Mouse (Mus musculus) thymus, postnatal 10 days (tissue): ENCODE data around the gene Art4.

Experiments
- DNase-seq, 2 experiments: peaks; one replicate each; pipeline ENCODE4 v3.0.0; 2021; ENCODE audit warnings: low spot score in 2 of 2

The Art4 gene

DNA sequence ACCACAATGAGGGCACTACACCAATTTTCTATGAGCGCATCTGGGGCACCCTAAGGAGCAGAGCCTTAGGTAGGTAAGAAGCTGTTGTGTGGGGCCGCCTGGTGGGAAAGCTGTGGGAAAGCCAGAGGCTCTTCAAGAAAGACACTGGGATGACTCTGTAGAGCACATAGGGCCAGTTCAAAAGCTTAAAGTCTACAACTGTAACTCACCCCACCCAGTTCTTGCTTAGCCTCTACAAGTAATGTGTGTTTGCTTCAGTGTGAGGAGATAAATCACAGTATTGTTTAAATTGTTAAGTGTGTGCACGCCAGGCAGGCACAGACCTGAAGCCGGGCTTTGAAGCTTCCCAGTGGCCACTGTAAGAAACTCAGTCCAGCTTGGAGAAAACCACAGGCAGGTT, 8.6 kb upstream of the Art4 start:
- DNase-seq: no peak

DNA sequence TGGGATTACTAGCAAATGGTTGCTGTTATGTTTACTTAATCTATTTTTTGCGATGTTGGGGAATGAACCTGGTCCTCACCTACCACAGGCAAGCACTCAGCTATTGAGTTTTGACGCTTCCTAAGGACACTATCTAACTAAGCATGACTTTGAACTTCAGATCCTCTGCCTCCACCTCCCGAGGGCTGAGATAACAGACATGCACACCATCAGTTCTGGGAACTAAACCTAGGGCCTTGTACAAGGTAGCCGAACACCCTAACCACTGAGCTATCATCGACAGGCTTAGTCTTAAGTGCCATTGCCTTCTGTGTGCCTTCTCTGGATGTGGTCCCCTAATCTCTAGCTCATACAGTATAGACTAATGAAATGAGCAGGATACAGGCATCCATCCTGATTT, 7.8 kb upstream of the Art4 start:
- DNase-seq: no peak

DNA sequence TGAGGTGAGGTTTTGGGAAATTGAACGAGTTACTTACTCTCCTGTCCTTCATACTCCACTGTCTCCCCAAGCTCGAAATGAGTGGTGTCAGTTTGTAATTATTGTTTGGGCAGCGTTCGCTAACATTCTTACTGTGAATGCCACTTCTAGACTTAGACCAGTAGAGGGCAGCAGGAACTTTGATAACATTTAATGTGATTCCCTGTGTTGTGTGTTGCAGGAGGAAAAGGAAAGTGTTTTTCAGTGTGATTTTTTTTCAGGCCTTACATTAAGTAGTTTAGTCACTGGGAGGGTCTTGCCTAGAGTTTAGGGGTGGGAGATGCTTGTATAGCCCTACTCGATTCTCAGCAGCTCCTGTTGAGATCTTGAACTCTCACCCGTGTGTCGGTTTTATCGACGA, 3.5 kb upstream of the Art4 start:
- DNase-seq: peak in 1 of 2 experiments; percentile 53

DNA sequence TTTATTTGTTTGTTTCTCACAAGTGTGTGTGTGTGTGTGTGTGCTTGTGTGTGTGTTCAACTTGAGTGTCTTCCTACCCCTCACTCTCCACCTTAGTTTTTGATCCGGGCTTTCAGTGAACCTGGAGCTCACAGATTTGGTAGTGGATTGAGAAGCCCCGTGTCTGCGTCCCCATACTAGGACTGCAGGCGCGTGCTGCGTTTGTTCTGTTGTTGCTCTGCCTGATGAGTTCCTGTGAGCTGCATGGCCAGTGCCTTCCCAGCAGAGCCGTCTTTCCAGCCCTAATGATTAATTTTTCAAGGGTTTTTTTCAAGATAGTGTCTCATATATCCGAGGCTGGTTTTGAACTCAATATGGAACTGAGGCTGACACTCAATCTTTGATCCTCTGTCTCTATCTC, 887 bp upstream of the Art4 start:
- no peak for DNase-seq

DNA sequence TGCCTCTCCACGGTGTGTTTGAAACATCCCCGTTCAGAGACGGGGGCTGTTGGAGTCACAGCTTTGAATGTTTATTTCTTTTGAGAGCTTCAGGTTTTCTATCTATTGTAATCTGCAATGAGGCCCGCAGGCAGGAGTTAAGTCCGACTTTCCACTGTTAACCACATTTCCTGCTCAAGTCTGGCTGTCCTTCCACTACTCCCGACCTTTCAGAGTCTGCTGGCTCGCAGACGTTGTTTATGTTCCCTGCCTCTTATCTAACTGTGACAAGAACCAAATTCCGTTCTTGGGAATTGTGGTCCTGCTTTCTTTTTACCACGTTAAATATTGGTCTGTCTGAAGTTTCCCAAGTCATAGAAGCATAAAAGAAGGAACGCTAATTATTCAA, 334 bp upstream of the Art4 start:
- DNase-seq: no peak

DNA sequence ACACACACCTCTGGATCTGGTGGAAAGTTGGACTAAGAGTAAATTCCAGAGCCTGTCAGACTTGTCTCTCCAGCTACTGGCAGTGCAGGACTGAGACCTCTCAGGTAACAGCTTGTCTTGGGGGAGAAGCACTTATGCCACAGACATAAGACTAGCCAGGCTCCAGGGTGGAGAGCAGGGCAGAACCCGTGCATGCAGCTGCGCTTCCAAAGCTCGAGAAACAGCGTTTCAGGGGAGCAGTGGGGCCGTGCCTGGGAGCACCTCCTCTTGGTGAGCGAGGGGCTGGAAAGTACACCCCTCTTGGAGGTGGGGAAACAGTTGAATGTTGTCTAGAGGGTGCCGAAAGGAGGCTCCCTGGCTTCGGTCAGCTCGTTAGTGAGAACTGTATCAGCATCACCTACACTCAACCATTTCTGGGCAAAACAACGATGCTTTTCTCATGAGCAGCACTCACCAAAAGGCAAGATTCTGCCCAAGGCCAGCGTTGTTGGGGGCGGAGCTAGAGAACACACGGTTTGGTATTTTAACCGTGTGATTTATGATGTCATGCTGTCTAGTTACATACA, 1.4 kb downstream of the Art4 start:
- peak; percentile 50 to 58 for DNase-seq

DNA sequence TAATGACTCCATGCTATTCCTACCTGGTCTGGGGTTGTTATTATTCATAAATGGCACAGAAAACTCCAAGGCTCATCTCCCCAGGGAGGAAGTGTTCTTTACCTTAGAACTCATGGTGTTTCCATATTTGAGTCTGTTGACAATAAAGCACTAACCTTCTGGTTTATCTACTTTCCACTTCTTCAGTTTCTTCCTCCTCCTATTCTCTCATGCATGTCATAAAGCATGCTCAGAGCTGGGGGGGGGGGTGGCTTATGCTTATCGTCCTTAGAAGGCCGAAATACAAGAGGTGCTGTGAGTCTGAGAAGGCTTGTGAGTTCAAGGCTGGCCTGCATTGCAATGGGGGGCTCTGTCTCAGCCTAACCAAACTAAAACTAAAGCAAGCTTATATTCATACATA, 2.4 kb downstream of the Art4 start:
- DNase-seq: no peak

DNA sequence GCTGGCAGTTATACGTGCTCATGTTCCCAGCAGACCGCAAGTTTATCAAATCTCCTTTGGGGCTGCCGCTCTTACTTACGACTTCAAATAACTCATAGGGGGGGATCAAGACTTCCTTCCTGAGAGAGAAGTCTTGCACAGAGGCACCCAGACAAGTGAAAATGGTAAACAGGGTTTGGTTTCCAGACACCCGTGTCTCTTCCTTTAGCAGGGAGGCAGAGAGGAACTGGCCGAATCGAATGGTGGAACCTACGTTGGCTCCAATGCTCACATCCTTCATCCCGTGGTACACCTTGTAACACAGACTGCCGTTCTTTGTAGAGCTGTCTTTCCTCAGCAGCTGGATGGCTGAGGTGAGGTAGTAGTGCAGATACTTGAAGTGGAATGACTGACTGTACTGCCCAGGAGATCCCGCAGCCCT, 3.2 kb downstream of the Art4 start:
- peak; percentile 66 to 71 for DNase-seq

DNA sequence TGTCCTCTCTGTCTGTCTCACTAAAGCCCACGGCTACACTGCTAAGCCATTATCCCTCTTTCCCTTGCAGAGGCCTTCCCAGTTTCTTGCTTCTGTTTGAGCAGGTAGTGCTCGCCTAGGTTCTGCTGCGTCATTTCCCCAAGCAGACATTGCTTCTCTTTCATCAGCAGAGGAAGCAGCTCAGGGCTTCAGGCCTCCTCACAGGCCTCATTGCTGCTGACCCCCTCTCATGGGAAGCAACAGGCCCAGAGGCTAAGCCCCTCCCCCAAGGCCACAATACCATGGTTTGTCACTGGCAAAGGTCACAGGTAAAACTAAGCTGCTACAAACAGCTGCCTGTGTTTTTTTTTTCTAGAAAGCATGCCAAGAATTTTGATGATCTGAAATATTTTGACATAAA, 4.8 kb downstream of the Art4 start:
- DNase-seq: no peak

DNA sequence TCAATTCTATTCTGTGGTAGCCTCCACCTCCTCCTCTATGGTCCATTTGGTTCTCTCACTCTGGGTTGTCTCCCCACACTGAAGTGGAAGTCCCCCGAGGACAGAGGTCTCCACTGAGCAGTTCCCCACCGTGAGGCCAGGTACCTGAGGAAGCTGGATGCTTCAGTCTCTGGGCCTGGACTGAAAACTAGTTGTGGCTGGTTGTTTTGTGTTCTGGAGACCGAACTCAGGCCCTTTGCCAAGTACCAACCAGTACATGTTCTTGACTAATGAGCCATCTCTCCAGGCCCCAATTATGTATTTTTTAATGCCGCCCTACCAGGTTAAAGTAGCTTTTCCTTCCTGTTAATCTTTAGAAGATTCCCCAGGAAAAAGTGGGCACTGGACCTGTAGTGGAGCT, 5.2 kb downstream of the Art4 start:
- DNase-seq: no peak

DNA sequence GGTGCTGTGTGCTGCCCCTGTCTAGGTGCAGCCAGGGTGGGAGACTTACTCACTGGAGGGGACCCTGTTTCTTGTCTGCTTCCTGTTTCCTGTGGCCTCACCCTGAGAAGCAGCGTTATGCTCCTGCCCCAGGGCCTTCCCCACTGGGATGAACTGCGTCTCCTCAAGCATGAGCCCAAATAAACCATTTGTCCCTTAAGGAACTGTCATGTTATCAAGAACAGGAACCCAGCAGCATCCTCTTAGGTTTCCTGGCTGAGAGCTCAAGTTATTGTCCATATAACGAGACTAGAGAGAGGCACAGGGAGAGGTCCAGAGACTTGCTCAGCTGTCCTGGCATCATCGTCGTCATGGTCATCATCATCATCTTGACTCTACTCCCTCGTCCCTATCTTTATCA, 7.3 kb downstream of the Art4 start:
- no peak for DNase-seq

DNA sequence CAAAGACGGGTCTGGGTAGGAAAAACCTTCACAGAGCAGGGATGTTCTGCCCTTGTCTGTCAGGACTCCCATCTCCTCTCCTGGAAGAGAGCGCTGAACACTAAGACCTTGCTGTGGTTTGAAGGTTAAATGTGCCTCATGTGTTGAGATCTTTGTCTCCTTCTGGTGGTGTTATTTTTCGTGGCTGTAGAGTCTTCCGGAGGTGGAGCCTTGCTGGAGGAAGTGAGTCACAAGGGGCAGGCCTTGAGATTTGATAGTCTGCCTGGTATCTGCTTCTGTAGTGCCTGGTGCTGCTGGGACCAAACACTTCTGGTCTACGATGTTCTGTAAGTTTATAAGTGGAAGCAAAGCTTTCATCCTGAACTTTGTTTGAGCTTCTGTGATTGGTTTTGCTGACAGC, 8.6 kb downstream of the Art4 start:
- no peak for DNase-seq

DNA sequence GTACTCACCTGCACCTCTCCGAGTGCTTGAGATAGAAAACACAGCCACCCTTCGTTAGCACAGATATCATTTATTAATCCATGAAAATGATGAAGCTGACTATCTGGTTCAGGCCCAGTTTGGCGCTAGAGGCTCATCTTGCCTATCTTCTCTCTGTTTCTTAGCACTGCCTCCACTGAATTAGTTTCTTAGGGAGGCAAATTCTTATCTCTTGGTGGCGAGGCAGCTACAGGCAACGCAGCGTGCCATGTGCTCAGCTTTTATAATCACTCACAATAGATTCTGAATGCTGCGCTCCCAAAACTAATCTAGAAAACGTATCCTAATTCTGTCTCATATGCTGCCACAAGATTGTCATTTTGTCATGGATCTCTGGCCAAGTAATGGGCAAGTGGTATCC, 9.1 kb downstream of the Art4 start:
- no peak for DNase-seq

DNA sequence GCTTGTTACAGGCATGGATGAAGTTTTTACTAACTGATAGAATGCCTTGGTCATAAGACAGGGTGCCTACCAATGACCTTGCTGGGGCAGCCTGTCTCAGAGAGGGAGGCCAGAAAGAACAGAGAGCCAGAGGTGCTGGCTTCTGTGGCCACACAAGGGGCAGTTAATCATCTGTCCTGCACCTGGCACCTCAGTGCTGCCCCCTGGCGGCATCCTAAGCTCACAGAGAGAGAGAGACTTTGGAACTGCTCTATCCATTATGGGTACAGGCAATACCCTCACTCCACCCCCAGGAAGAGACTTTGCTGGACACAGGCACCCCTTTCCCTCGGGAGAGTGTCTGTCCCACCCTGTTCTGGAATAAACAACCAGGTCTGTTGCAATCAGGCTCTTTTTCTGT, 9.7 kb downstream of the Art4 start:
- peak in 1 of 2 experiments; percentile 60 for DNase-seq

DNA sequence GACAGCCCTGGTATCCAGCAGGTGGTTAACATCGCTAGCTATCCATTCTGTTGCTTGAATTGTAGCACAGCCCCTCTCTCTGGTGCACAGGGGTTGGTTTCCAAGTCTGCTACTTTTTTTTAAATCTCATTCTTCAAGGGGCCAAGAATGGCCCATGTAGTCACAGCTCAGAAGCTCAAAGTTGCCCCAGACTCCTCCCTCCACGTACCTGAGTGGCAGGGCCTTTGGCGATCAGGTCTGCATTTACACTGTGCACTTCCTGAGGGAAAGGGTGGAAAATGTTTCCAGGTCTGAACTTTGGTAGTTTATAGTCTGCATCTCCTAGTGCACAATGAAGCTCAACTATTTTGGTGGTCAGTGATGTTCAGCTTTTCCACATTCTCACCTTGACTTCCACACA, 10.3 kb downstream of the Art4 start:
- no peak for DNase-seq

DNA sequence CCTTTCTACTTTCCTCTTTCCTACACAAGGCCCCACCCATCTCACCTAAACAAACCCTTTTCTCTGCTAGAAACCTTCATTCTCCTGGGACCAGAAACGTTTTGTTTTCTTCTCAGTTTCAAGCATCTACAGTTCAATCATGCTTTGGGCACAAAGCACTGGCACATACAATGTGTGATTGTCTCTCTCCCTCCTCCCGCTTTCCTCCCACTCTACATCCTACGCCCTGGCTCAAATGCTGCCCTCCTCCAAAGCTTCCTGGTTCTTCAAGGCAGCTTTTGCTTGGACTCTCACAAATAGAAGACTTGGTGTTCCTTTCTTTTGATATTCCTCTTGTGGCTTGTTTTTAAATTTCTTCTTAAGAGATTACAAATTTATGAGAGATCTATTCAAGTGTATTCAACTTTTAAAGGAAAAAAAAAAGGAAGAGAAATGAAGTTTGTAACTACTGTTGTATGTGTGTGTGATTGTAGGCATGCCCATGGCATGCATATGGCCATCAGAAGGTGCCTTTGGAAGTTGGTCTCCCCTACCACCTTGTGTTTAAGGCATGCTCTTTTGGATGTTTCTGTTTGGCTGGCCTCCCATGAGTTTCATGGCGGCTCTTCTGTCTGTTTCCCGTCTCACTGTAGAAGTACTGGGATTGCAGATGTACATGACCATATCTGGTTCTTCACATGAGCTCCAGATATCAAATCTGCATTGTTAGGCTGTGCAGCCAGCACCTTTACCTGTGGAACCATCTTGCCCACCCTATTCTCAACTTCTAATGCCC, 11.6 kb downstream of the Art4 start:
- no peak for DNase-seq

DNA sequence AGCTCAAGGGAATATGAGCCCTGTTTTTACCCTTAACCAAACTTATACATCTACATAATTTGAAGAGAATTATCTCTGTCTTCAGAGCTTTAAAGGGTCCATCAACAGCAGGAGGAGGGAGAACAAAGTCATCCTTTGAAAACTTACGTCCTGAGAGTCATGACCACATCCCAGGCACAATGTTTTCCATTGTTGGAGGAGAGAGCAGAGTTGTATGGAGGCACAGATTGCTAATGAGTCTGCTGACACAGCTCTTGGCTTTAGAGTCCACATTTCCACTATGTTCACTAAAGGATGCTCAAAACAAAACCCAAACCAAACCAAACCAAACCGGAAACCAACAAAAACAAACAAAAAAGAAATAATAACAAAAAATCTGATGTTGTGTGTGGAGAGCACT, 12.6 kb downstream of the Art4 start:
- DNase-seq: no peak

DNA sequence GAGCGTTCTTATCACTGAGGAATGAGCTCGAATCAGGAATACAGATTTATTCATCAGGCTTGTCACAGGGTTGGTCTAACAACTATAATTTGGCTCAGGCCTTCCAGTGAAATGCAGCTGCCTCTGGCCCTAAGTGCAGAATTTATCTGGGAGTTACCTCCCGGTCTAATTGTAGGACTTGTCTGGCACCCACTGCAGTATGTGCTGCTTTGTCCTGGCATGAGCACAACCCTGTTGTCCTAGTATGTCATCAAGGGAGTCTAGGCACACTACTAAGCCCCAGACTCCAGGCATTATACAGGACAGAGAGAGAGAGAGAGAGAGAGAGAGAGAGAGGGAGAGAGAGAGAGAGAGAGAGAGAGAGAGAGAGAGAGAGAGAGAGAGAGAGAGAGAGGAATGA, 20.2 kb downstream of the Art4 start:
- DNase-seq: no peak

DNA sequence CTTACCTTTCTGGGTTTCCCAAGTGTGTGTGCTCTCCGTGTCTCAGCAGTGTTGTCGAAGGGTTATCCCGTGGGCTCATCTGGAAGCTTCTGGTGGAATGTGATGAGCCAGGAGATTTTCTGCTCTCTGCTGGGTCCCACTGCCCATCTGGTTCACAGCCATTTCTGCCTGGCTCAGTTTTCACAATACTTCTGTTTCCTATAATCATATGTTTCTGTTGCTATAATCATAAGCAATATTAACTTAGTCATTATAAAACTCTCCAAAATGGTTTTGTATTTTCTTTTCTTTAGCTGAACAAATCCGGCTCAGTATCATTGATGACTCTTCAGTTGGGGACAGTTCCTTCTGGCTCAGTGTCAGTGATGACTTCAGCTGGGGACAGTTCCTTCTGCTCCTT, 22.2 kb downstream of the Art4 start, which contains the start of gene Smco3:
Gene Smco3 (minus strand): TSS at position 101 of the 400 bp plus-strand sequence.
- no peak for DNase-seq

DNA sequence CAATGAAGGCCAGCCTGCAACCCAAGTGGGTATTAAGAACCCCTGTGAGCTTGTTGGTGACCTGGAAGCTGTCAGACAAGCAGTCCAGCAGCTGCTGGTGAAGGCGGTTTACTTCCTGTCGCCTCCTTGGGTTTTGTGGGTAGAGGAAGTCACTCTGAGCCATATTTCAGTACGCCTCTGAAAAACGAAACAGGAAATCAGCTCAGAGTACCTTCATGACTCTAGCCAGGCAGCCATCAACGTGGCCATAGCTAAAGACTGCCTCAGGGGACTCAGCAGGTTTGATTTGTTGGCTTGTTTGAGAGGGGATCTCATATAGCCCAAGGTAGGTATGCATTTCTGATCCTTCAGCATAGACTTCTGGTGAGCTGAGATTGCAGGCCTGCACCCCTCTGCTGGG, 25.8 kb downstream of the Art4 start:
- peak; percentile 34 to 48 for DNase-seq

DNA sequence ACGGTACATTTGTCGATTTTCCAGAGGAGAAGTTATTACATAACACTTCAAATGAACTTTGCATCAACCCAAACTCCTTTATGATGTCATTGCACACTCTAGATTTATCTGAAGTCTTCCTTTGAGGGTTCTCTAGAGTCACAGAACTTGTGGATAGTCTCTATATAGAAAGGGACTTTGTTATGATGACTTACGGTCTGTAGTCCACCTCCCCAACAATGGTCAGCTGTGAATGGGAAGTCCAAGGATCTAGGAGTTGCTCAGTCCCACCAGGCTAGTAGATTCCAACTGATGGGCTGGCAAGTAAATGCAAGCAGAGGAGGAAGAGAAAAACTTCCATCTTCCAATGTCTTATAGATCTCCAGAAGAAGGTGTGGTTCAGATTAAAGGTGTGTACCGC, 28.9 kb downstream of the Art4 start:
- DNase-seq: no peak

DNA sequence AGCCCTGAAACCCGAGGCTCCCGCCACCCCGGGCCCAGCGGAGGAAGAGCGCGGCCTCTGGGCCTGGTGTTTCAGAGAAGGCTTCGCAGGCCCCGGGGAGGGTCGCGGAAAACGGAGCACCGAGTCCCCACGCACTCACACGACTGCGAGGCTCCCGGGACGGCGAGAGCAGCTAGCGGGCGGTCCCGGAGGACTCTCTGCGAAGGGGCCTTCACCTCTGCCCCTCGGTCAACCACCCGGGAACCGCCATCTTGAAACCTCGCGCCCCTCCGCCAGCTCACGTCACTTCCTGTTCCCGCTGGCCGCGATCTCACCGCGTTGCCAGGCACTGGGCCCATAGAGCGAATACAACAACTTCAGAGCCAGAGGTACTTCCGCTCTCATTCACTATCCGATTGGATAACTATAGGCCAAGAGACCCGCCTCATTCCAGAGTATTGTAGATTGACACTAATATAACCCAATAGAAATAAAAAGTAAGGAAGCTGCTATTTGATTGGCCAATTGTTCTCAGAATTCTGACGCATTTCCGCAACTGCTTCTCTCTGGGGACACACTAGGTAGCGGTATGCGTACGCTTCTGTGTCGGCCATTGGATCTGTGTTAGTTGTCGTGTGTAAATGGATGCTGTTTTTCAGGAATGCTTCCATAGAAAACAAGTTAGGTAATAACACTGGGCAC, 29.5 kb downstream of the Art4 start, which contains the start of gene Wbp11:
Gene Wbp11 (minus strand): TSS at position 353 of the 681 bp plus-strand sequence.
- peak; percentile 90 to 94 for DNase-seq

DNA sequence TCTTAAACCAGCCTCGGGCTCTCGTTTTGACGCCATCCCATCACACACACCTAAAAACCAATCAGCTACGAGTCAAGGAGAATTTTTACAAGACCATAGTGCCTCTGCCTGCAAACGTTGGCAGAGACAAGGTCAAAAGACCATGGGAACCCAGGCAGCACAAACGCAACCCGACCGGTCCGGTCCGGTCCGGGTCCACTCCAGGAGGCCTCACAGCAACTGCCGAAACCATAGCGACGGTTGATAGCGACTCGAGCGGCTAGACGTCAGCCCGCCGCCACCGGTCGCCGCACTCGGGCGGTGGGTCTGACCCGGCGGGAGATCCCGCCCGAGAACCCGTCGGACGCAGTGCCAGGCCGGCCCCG, 30.0 kb downstream of the Art4 start, which contains the start of gene BC049715:
Gene BC049715 (plus strand): TSS at position 111 of the 365 bp plus-strand sequence.
- DNase-seq: no peak
